Mouse (Mus musculus) stomach, postnatal 0 days (tissue): ENCODE measurements around the gene Ugt1a5. TPM values are rescaled to one million over a fixed set of nuclear protein-coding genes. Genes with fewer than 3 reads are reported as not detected.
A peak's percentile ranks its signal among the peaks of the same experiment; 100 is the strongest.

Experiments used
- ATAC-seq: fragments of 200-750 bp; cut with Nextera tagmentation; 2 replicates; pipeline ENCODE4 v1.8.0; 2017; ENCODE audit not compliant: low FRiP score, low TSS enrichment
- DNase-seq: peaks from one replicate; pipeline ENCODE4 v3.0.0-alpha.2; 2016; ENCODE audit warnings: low spot score
- H3K27ac ChIP-seq: fragments of 300-500 bp; sonication (generic); replicated peaks from 2 replicates; pipeline ENCODE4 v1.5.1; 2014; ENCODE audit warnings: mild to moderate bottlenecking, control low read depth
- H3K27me3 ChIP-seq: fragments of 300-500 bp; sonication (generic); 2 replicates; pipeline ENCODE4 v1.6.1; 2014; ENCODE audit warnings: low read length; ENCODE audit not compliant: control insufficient read depth, insufficient read depth
- H3K36me3 ChIP-seq: fragments of 300-500 bp; sonication (generic); 2 replicates; pipeline ENCODE4 v1.6.1; 2014; ENCODE audit warnings: low read length, mixed read lengths; ENCODE audit not compliant: control insufficient read depth, insufficient read depth
- H3K4me1 ChIP-seq: fragments of 300-500 bp; sonication (generic); replicated peaks from 2 replicates; pipeline ENCODE4 v1.6.1; 2014; ENCODE audit warnings: antibody characterized with exemption; ENCODE audit not compliant: control insufficient read depth, insufficient read depth
- H3K4me2 ChIP-seq: fragments of 300-500 bp; sonication (generic); replicated peaks from 2 replicates; pipeline ENCODE4 v1.6.1; 2014; ENCODE audit warnings: low read depth, mild to moderate bottlenecking, control low read depth, moderate library complexity
- H3K4me3 ChIP-seq: fragments of 300-500 bp; sonication (generic); 2 replicates; pipeline ENCODE4 v1.5.1; 2014; ENCODE audit warnings: low read depth, low read length, control low read depth
- H3K9ac ChIP-seq: fragments of 300-500 bp; sonication (generic); 2 replicates; pipeline ENCODE4 v1.6.1; 2014; ENCODE audit warnings: mild to moderate bottlenecking, low read length, control low read depth, mixed read lengths
- H3K9me3 ChIP-seq: fragments of 300-500 bp; sonication (generic); 2 replicates; pipeline ENCODE4 v1.6.1; 2016; ENCODE audit warnings: low read length; ENCODE audit not compliant: control insufficient read depth
- CTCF ChIP-seq: IDR thresholded peaks from 2 replicates; pipeline ENCODE4 v1.5.1; 2016; ENCODE audit warnings: antibody characterized with exemption, low read depth, mild to moderate bottlenecking, moderate library complexity
- EP300 ChIP-seq: optimal IDR thresholded peaks from 2 replicates; pipeline ENCODE3; 2016; ENCODE audit warnings: antibody characterized with exemption
- WGBS: fragments of 180-500 bp; shearing (Covaris S2); extraction: QIAGEN DNeasy Blood & Tissue Kit; methylation state at CpG from one replicate; pipeline ENCODE4 v1.1.7; 2014; 5-methylcytosine and 5-hydroxymethylcytosine counted together
- polyA plus RNA-seq: library from polyadenylated mRNA; unstranded; fragments of >200 nt; fragmentation: Nextera tagmentation; extraction: Ambion mirVana; gene quantifications from 2 replicates; pipeline ENCODE4 v1.2.1, GENCODE M21; 2015

Ugt1a5 gene
- polyA plus RNA-seq, 1 experiment from 2014 or later, result not detected

- no peaks in the 10 kb centered on the region for H3K9me3 ChIP-seq
- H3K27me3 ChIP-seq, result no peaks in the 10 kb centered on the region
- H3K4me1 ChIP-seq, result no peaks in the 10 kb centered on the region
- H3K27ac ChIP-seq, result no peak within 1 kb of the TSS
- H3K4me3 ChIP-seq, result peak within 1 kb of the TSS; percentile 25
- ATAC-seq (peak; percentile 91), DNase-seq (peak; percentile 77)
- H3K36me3 ChIP-seq, result no peaks in the 10 kb centered on the region
- peak within 1 kb of the TSS; percentile 59 for H3K4me2 ChIP-seq
- peak within 1 kb of the TSS; percentile 59 for H3K9ac ChIP-seq
- TF ChIP-seq EP300 (no peak), CTCF (no peak)
- 9% methylated on average over 60 of the region's 62 CpGs for WGBS
Observed at GRCm38 (mm10) chr1:88205294-88205922, 39.6 kb downstream of the Ugt1a5 start, which contains the start of gene Dnajb3. Dnajb3 (minus strand) TSS chr1:88205782.

- Histone ChIP-seq H3K36me3 (no peaks in the 10 kb centered on the region), H3K9me3 (peaks cover 7% of the 10 kb centered on the region), H3K27ac (no peak overlapping the region), H3K4me3 (no peak overlapping the region), H3K27me3 (no peaks in the 10 kb centered on the region), H3K4me2 (no peak overlapping the region), H3K9ac (no peak overlapping the region), H3K4me1 (no peaks in the 10 kb centered on the region)
- ATAC-seq (0 out of 2 replicates have a peak, but pooled peaks have one; percentile 32), DNase-seq (no peak)
- 69% methylated on average over 2 of the region's 2 CpGs for WGBS
- TF ChIP-seq EP300, result no peak
- no peak for TF ChIP-seq CTCF
Observed at GRCm38 (mm10) chr1:88206843-88207479, 41.1 kb downstream of the Ugt1a5 start.

- TF ChIP-seq CTCF (no peak), EP300 (no peak)
- 66% methylated on average over 8 of the region's 8 CpGs for WGBS
- peak; percentile 65 for ATAC-seq
- H3K4me1 ChIP-seq, result no peaks in the 10 kb centered on the region
- no peak within 1 kb of the TSS for H3K4me3 ChIP-seq
- H3K36me3 ChIP-seq, result no peaks in the 10 kb centered on the region
- H3K9ac ChIP-seq, result no peak within 1 kb of the TSS
- DNase-seq, result peak; percentile 62
- H3K27me3 ChIP-seq, result no peaks in the 10 kb centered on the region
- H3K9me3 ChIP-seq, result peaks cover 24% of the 10 kb centered on the region
- H3K27ac ChIP-seq, result no peak within 1 kb of the TSS; the same call in 1 of the 2 replicates
- no peak within 1 kb of the TSS for H3K4me2 ChIP-seq
Observed at GRCm38 (mm10) chr1:88211812-88212211, 46.0 kb downstream of the Ugt1a5 start, which contains the start of gene Ugt1a1. Ugt1a1 (plus strand) TSS chr1:88211959.

GRCm38 (mm10) chr1:88212341-88213045, 46.7 kb downstream of the Ugt1a5 start:
- no peaks in the 10 kb centered on the region for H3K27me3 ChIP-seq
- ATAC-seq (0 out of 2 replicates have a peak, but pooled peaks have one; percentile 3), DNase-seq (no peak)
- H3K27ac ChIP-seq, result no peak overlapping the region
- no peaks in the 10 kb centered on the region for H3K36me3 ChIP-seq
- TF ChIP-seq EP300 (no peak), CTCF (no peak)
- peaks cover 30% of the 10 kb centered on the region for H3K9me3 ChIP-seq
- H3K4me1 ChIP-seq, result no peaks in the 10 kb centered on the region
- H3K4me2 ChIP-seq, result no peak overlapping the region
- H3K9ac ChIP-seq, result no peak overlapping the region
- no peak overlapping the region for H3K4me3 ChIP-seq
- WGBS, result 58% methylated on average over 8 of the region's 8 CpGs

GRCm38 (mm10) chr1:88213061-88213460, 47.2 kb downstream of the Ugt1a5 start:
- Histone ChIP-seq H3K4me2 (no peak overlapping the region), H3K27ac (no peak overlapping the region), H3K9me3 (peaks cover 30% of the 10 kb centered on the region), H3K27me3 (no peaks in the 10 kb centered on the region), H3K36me3 (no peaks in the 10 kb centered on the region), H3K4me1 (no peaks in the 10 kb centered on the region), H3K9ac (no peak overlapping the region), H3K4me3 (no peak overlapping the region)
- ATAC-seq (no peak), DNase-seq (no peak)
- no peak for TF ChIP-seq CTCF
- TF ChIP-seq EP300, result no peak
- 69% methylated on average over 1 of the region's 1 CpGs for WGBS
